Mouse (Mus musculus) liver, embryonic 11.5 days (tissue): ENCODE measurements around the gene Ntng1. TPM values are rescaled to one million over a fixed set of nuclear protein-coding genes. Genes with fewer than 3 reads are reported as not detected.

ENCODE experiments used
- ATAC-seq: fragments of 200-750 bp; cut with Nextera tagmentation; replicated peaks from 2 replicates; pipeline ENCODE4 v1.8.0; 2017; ENCODE audit warnings: moderate number of reproducible peaks, mild to moderate bottlenecking, moderate TSS enrichment, moderate library complexity; ENCODE audit not compliant: low FRiP score
- DNase-seq: peaks from one replicate; pipeline ENCODE4 v3.0.0-alpha.2; 2017; ENCODE audit warnings: low spot score
- H3K27ac ChIP-seq: fragments of 300-500 bp; sonication (generic); 2 replicates; pipeline ENCODE4 v1.5.1; 2014; ENCODE audit warnings: mild to moderate bottlenecking, low read depth, low read length, control low read depth
- H3K27me3 ChIP-seq: fragments of 300-500 bp; sonication (generic); replicated peaks from 2 replicates; pipeline ENCODE4 v1.6.1; 2014; ENCODE audit warnings: low read length, mixed read lengths; ENCODE audit not compliant: control insufficient read depth, insufficient read depth
- H3K36me3 ChIP-seq: fragments of 300-500 bp; sonication (generic); 2 replicates; pipeline ENCODE4 v1.6.1; 2014; ENCODE audit warnings: mild to moderate bottlenecking, low read length, moderate library complexity, mixed read lengths; ENCODE audit not compliant: control insufficient read depth, insufficient read depth
- H3K4me1 ChIP-seq: fragments of 300-500 bp; sonication (generic); replicated peaks from 2 replicates; pipeline ENCODE4 v1.6.1; 2014; ENCODE audit warnings: low read length, mixed read lengths; ENCODE audit not compliant: control insufficient read depth, insufficient read depth
- H3K4me2 ChIP-seq: fragments of 300-500 bp; sonication (generic); 2 replicates; pipeline ENCODE4 v1.6.1; 2014; ENCODE audit warnings: mild to moderate bottlenecking, control low read depth, moderate library complexity
- H3K4me3 ChIP-seq: fragments of 300-500 bp; sonication (generic); 2 replicates; pipeline ENCODE4 v1.5.1; 2014; ENCODE audit warnings: low read depth, low read length, control low read depth
- H3K9ac ChIP-seq: fragments of 300-500 bp; sonication (generic); 2 replicates; pipeline ENCODE4 v1.6.1; 2014; ENCODE audit warnings: low read depth, low read length, control low read depth
- H3K9me3 ChIP-seq: fragments of 300-500 bp; sonication (generic); 2 replicates; pipeline ENCODE4 v1.6.1; 2016; ENCODE audit warnings: low read length, inconsistent platforms, mixed read lengths; ENCODE audit not compliant: control insufficient read depth
- WGBS: fragments of 180-500 bp; shearing (Covaris S2); extraction: QIAGEN DNeasy Blood & Tissue Kit; methylation state at CpG from one replicate; pipeline ENCODE4 v1.1.7; 2014; 5-methylcytosine and 5-hydroxymethylcytosine counted together
- polyA plus RNA-seq: library from polyadenylated mRNA; unstranded; fragments of >200 nt; fragmentation: Nextera tagmentation; extraction: Ambion mirVana; gene quantifications from 2 replicates; pipeline ENCODE4 v1.2.1, GENCODE M21; 2014

The Ntng1 gene
- polyA plus RNA-seq, 1 experiment from 2014 or later, result 0.10 TPM

DNA sequence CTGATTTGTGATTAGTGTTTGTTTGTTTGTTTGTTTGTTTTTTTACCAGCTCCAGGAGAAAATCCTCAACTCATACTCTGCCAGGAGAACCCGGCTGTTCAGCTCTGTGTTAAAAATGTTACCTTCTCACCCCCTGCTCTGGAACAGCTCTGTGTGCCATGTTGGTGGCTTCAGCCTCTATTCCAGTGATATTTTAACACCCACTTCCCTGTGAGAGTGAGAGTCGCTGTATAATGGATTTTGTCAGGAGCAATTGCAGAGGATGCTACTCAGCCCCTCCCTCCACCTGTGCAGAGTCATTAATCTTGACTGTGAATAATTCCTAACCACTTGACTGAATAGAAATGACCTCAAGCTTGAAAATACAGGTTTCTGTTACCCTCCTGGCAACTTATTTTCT is 339.7 kb downstream of the Ntng1 start:
- no peaks in the 10 kb centered on the region for H3K4me1 ChIP-seq
- H3K27ac ChIP-seq, result no peak overlapping the region
- ATAC-seq, result no peak
- WGBS, result 77% methylated on average over 2 of the region's 2 CpGs
- no peaks in the 10 kb centered on the region for H3K36me3 ChIP-seq
- H3K9me3 ChIP-seq, result no peaks in the 10 kb centered on the region
- no peak for DNase-seq
- no peaks in the 10 kb centered on the region for H3K27me3 ChIP-seq
- H3K9ac ChIP-seq, result no peak overlapping the region
- H3K4me3 ChIP-seq, result no peak overlapping the region
- no peak overlapping the region for H3K4me2 ChIP-seq

DNA sequence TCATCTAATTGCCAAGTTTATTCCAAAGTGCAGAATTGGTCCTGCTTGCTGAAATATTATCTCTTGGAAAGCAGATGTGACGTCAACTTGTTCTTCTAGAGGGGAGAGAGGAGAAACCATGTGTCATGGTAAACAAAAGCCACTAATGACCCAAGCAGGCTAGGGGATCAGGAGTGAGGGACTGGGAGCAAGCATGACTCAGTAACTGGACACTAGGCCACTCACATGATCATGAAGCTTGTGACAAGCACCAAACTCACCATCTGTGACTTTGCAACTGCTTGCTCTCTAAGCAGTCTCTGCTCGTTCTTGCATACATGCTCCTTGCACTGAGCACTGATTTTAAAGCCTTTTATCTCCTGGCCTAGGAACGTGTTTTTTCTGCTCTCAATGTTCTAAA is 340.2 kb downstream of the Ntng1 start:
- no peak overlapping the region for H3K9ac ChIP-seq
- no peak overlapping the region for H3K27ac ChIP-seq
- H3K4me2 ChIP-seq, result no peak overlapping the region
- H3K27me3 ChIP-seq, result no peaks in the 10 kb centered on the region
- DNase-seq, result no peak
- 56% methylated on average over 3 of the region's 3 CpGs for WGBS
- ATAC-seq, result no peak
- H3K36me3 ChIP-seq, result no peaks in the 10 kb centered on the region
- H3K4me1 ChIP-seq, result no peaks in the 10 kb centered on the region
- H3K4me3 ChIP-seq, result no peak overlapping the region
- no peaks in the 10 kb centered on the region for H3K9me3 ChIP-seq

DNA sequence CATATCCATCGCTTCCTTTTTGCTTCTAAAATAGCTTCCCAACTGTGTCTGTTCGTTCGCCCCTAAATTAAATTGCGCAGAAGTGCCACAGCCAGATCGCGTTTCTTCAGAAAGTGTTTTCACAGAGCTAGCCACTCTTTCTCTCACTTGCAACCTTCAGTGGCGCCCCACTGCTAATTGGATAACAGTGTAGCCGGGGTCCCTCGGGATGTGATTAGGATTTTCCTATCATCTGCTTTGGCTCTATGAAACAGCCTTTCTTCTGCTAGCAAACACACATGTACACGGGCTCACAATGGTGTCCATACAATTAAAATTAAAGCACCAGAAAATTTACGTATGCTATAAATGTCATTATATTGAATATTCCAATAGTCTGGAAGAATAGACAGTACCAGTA is 346.5 kb downstream of the Ntng1 start:
- no peaks in the 10 kb centered on the region for H3K9me3 ChIP-seq
- no peaks in the 10 kb centered on the region for H3K27me3 ChIP-seq
- H3K36me3 ChIP-seq, result no peaks in the 10 kb centered on the region
- no peak overlapping the region for H3K9ac ChIP-seq
- H3K4me2 ChIP-seq, result no peak overlapping the region
- no peak overlapping the region for H3K27ac ChIP-seq
- DNase-seq, result no peak
- WGBS, result 86% methylated on average over 11 of the region's 11 CpGs
- no peak overlapping the region for H3K4me3 ChIP-seq
- ATAC-seq, result no peak
- no peaks in the 10 kb centered on the region for H3K4me1 ChIP-seq

DNA sequence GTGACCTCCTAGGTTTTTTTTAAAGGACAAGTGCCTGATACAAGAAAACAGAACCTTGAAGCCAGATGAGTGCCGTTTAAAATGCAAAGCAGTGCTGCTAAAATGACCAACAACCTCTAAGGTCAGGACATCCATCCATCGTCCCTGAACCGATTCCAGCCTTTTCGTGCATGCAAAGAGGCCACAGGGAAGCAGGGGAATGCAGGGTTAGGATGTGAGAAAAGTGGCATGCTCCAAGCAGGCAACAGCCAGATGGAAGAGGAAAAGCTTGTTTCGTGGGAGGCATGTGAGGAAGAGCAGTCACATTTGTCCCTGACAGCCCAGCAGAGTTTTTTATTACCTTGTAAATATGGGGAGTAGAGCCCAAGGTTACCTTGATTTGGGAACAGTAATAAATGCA is 360.6 kb downstream of the Ntng1 start:
- H3K27ac ChIP-seq, result no peak overlapping the region
- no peak for ATAC-seq
- no peaks in the 10 kb centered on the region for H3K36me3 ChIP-seq
- no peak overlapping the region for H3K9ac ChIP-seq
- H3K4me2 ChIP-seq, result no peak overlapping the region
- H3K4me1 ChIP-seq, result no peaks in the 10 kb centered on the region
- WGBS, result 41% methylated on average over 5 of the region's 5 CpGs
- H3K9me3 ChIP-seq, result no peaks in the 10 kb centered on the region
- H3K4me3 ChIP-seq, result no peak overlapping the region
- no peak for DNase-seq
- H3K27me3 ChIP-seq, result no peaks in the 10 kb centered on the region; the same call in 1 of the 2 replicates

DNA sequence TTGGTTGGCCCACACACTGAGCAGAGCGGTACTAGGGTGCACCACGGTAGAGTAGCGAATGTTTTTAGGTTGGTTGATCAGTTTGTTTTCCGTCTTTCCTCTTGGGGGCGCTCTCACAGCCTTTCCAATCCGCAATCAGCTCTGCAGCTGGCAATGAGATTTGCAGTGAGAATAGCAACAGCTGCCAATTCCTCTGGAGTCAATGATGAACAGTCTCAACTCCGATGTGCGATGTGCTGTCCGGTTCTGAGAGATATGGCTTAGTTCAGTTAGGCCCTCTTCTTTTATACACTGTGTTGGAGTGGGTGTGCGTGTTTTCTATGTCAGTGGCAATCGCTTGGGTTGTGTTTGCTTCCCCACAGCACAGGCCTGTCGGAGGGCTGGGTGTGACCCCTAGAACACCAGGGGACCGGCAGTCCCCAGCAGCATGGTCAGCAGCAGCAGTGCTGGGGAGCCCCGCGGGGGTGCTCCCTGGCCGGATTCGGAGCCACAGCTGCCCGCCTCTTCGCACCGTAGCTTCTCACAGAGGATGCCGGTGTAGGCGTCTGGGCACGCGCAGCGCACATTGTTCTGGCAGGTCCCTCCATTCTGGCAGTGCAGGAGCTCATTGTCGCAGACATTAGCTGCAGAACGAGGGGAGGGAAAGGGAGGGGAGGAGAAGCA is 361.4 kb downstream of the Ntng1 start:
- ATAC-seq (peak; percentile 51; the same call in 1 of the 2 replicates), DNase-seq (peak; percentile 46)
- no peaks in the 10 kb centered on the region; the same call in 1 of the 2 replicates for H3K27me3 ChIP-seq
- H3K4me2 ChIP-seq, result peak overlapping the region; percentile 53
- no peaks in the 10 kb centered on the region for H3K9me3 ChIP-seq
- no peak overlapping the region for H3K9ac ChIP-seq
- H3K27ac ChIP-seq, result no peak overlapping the region
- no peaks in the 10 kb centered on the region for H3K4me1 ChIP-seq
- no peaks in the 10 kb centered on the region for H3K36me3 ChIP-seq
- peak overlapping the region; percentile 29 for H3K4me3 ChIP-seq
- 3% methylated on average over 27 of the region's 27 CpGs for WGBS

DNA sequence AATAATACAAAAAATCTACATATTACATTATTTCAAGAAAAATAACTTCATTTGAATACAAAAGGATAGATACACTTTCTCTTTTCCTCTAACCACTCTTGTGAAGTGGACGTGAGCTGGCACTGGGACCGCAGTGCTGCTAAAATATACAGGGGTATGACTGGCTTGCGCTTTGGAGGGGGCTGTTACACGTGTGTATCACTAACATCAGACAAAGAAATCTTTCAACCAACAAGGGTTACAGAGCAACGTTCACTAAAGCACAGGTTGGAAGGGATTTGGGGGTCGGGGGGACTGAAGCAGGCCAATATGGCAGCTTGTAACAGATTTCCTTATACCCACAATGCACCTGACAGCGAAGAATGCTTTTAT is 361.9 kb downstream of the Ntng1 start:
- no peak overlapping the region for H3K9ac ChIP-seq
- no peaks in the 10 kb centered on the region; the same call in 1 of the 2 replicates for H3K27me3 ChIP-seq
- no peaks in the 10 kb centered on the region for H3K36me3 ChIP-seq
- DNase-seq (no peak), ATAC-seq (no peak)
- H3K9me3 ChIP-seq, result no peaks in the 10 kb centered on the region
- H3K4me2 ChIP-seq, result peak overlapping the region; percentile 53
- no peaks in the 10 kb centered on the region for H3K4me1 ChIP-seq
- WGBS, result 58% methylated on average over 7 of the region's 7 CpGs
- H3K4me3 ChIP-seq, result peak overlapping the region; percentile 29
- no peak overlapping the region for H3K27ac ChIP-seq

DNA sequence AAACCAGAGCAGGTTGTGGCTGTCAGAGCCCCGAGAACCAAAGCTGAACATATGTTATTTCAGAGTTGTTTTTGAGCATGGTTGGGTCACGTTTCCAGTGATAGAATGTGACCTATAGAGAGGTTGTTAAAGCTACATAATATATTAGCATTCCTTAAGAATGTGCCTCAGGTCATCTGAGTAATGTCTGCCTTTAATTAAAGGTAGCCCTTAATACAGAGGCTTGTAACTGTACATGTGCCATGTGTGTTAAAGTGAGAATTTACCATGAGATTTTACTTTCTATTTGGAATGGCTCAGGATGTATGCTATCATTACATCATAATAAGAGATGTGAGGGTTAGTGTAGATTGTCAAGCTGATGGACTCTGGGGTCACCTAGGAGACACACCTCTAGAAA is 368.6 kb downstream of the Ntng1 start:
- no peaks in the 10 kb centered on the region for H3K36me3 ChIP-seq
- H3K9ac ChIP-seq, result no peak overlapping the region
- H3K9me3 ChIP-seq, result no peaks in the 10 kb centered on the region
- H3K4me1 ChIP-seq, result no peaks in the 10 kb centered on the region
- H3K4me3 ChIP-seq, result no peak overlapping the region
- no peaks in the 10 kb centered on the region for H3K27me3 ChIP-seq
- no peak for ATAC-seq
- H3K4me2 ChIP-seq, result no peak overlapping the region
- H3K27ac ChIP-seq, result no peak overlapping the region
- DNase-seq, result no peak
- WGBS, result 70% methylated on average over 2 of the region's 2 CpGs

DNA sequence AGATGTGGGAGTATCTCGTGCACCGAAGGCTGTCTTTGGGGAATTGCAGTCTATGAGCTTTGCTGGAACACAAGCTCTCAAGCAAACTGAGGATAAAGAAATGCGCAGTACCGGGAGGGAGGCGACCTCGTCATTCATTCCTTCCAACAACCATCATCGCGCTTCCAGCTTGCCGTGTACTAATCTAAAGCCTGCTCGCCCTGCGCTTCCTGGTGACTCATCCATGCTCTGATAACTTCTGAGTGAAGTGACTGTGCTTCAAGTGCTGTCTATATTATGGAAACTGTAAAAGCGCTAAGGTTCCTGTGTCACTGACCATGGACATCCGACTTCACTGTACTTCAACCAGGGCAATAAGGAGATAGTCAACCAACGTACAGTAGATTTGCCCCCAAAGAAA is 371.7 kb downstream of the Ntng1 start:
- Histone ChIP-seq H3K27ac (no peak overlapping the region), H3K9me3 (no peaks in the 10 kb centered on the region), H3K9ac (no peak overlapping the region), H3K4me1 (no peaks in the 10 kb centered on the region), H3K36me3 (no peaks in the 10 kb centered on the region), H3K4me3 (no peak overlapping the region), H3K27me3 (no peaks in the 10 kb centered on the region), H3K4me2 (no peak overlapping the region)
- DNase-seq, result no peak
- 55% methylated on average over 14 of the region's 14 CpGs for WGBS
- ATAC-seq, result 0 out of 2 replicates have a peak, but pooled peaks have one; percentile 36

DNA sequence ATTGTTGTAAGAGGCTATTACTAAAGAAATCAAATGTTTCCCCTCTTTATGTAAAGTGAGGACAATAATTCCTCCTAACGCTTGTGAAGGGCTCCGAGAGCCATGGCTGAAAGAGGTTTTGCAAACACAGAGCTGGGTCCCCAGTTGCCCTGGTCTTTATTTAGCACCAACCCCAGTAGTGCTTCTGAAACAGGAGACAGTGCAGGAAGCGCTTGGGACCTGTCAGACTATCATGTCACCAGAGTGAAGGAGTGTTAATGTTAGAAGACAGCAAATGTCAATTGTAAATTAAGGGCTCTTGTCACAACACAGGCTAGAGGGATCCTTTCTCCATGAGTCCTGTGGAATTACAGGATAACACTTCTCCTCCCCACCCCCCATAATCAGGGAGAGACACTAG is 376.9 kb downstream of the Ntng1 start:
- ATAC-seq (no peak), DNase-seq (no peak)
- Histone ChIP-seq H3K27ac (no peak overlapping the region), H3K9ac (no peak overlapping the region), H3K4me1 (no peaks in the 10 kb centered on the region), H3K36me3 (no peaks in the 10 kb centered on the region), H3K9me3 (no peaks in the 10 kb centered on the region), H3K27me3 (no peaks in the 10 kb centered on the region), H3K4me3 (no peak overlapping the region), H3K4me2 (no peak overlapping the region)
- WGBS, result 77% methylated on average over 3 of the region's 3 CpGs
